Mouse (Mus musculus) stomach, postnatal 0 days (tissue): Measurements from ENCODE around the gene Parva. TPM values are rescaled to one million over a fixed set of nuclear protein-coding genes. Genes with fewer than 3 reads are reported as not detected.

Experiments used
- ATAC-seq: fragments of 200-750 bp; cut with Nextera tagmentation; 2 replicates; pipeline ENCODE4 v1.8.0; 2017; ENCODE audit not compliant: low FRiP score, low TSS enrichment
- DNase-seq: peaks from one replicate; pipeline ENCODE4 v3.0.0-alpha.2; 2016; ENCODE audit warnings: low spot score
- H3K27ac ChIP-seq: fragments of 300-500 bp; sonication (generic); replicated peaks from 2 replicates; pipeline ENCODE4 v1.5.1; 2014; ENCODE audit warnings: mild to moderate bottlenecking, control low read depth
- H3K27me3 ChIP-seq: fragments of 300-500 bp; sonication (generic); 2 replicates; pipeline ENCODE4 v1.6.1; 2014; ENCODE audit warnings: low read length; ENCODE audit not compliant: control insufficient read depth, insufficient read depth
- H3K36me3 ChIP-seq: fragments of 300-500 bp; sonication (generic); 2 replicates; pipeline ENCODE4 v1.6.1; 2014; ENCODE audit warnings: low read length, mixed read lengths; ENCODE audit not compliant: control insufficient read depth, insufficient read depth
- H3K4me1 ChIP-seq: fragments of 300-500 bp; sonication (generic); replicated peaks from 2 replicates; pipeline ENCODE4 v1.6.1; 2014; ENCODE audit warnings: antibody characterized with exemption; ENCODE audit not compliant: control insufficient read depth, insufficient read depth
- H3K4me2 ChIP-seq: fragments of 300-500 bp; sonication (generic); replicated peaks from 2 replicates; pipeline ENCODE4 v1.6.1; 2014; ENCODE audit warnings: low read depth, mild to moderate bottlenecking, control low read depth, moderate library complexity
- H3K4me3 ChIP-seq: fragments of 300-500 bp; sonication (generic); 2 replicates; pipeline ENCODE4 v1.5.1; 2014; ENCODE audit warnings: low read depth, low read length, control low read depth
- H3K9ac ChIP-seq: fragments of 300-500 bp; sonication (generic); 2 replicates; pipeline ENCODE4 v1.6.1; 2014; ENCODE audit warnings: mild to moderate bottlenecking, low read length, control low read depth, mixed read lengths
- H3K9me3 ChIP-seq: fragments of 300-500 bp; sonication (generic); 2 replicates; pipeline ENCODE4 v1.6.1; 2016; ENCODE audit warnings: low read length; ENCODE audit not compliant: control insufficient read depth
- CTCF ChIP-seq: IDR thresholded peaks from 2 replicates; pipeline ENCODE4 v1.5.1; 2016; ENCODE audit warnings: antibody characterized with exemption, low read depth, mild to moderate bottlenecking, moderate library complexity
- EP300 ChIP-seq: optimal IDR thresholded peaks from 2 replicates; pipeline ENCODE3; 2016; ENCODE audit warnings: antibody characterized with exemption
- WGBS: fragments of 180-500 bp; shearing (Covaris S2); extraction: QIAGEN DNeasy Blood & Tissue Kit; methylation state at CpG from one replicate; pipeline ENCODE4 v1.1.7; 2014; 5-methylcytosine and 5-hydroxymethylcytosine counted together
- polyA plus RNA-seq: library from polyadenylated mRNA; unstranded; fragments of >200 nt; fragmentation: Nextera tagmentation; extraction: Ambion mirVana; gene quantifications from 2 replicates; pipeline ENCODE4 v1.2.1, GENCODE M21; 2015

The Parva gene
- polyA plus RNA-seq, 1 experiment from 2014 or later = 72.3 TPM

- Histone ChIP-seq H3K9me3 (no peaks in the 10 kb centered on the region), H3K36me3 (no peaks in the 10 kb centered on the region), H3K4me1 (no peaks in the 10 kb centered on the region), H3K4me3 (no peak overlapping the region), H3K4me2 (no peak overlapping the region), H3K27me3 (no peaks in the 10 kb centered on the region), H3K27ac (no peak overlapping the region), H3K9ac (no peak overlapping the region)
- TF ChIP-seq EP300 (no peak), CTCF (peak; percentile 94)
- 35% methylated on average over 6 of the region's 6 CpGs for WGBS
- ATAC-seq = peak; percentile 54; the same call in 1 of the 2 replicates
- DNase-seq = peak; percentile 87
Observed at GRCm38 (mm10) chr7:112400175-112400574, 27.1 kb upstream of the Parva start.

GRCm38 (mm10) chr7:112405061-112405460, 22.2 kb upstream of the Parva start:
- WGBS = 44% methylated on average over 2 of the region's 2 CpGs
- no peak overlapping the region for H3K4me2 ChIP-seq
- no peaks in the 10 kb centered on the region for H3K4me1 ChIP-seq
- TF ChIP-seq EP300 = no peak
- TF ChIP-seq CTCF = no peak
- no peak for DNase-seq
- H3K4me3 ChIP-seq = no peak overlapping the region
- H3K27ac ChIP-seq = no peak overlapping the region
- H3K27me3 ChIP-seq = no peaks in the 10 kb centered on the region
- no peaks in the 10 kb centered on the region for H3K36me3 ChIP-seq
- ATAC-seq = no peak
- no peak overlapping the region for H3K9ac ChIP-seq
- no peaks in the 10 kb centered on the region for H3K9me3 ChIP-seq

GRCm38 (mm10) chr7:112405578-112405977, 21.7 kb upstream of the Parva start:
- DNase-seq (no peak), ATAC-seq (no peak)
- H3K9ac ChIP-seq = no peak overlapping the region
- H3K9me3 ChIP-seq = no peaks in the 10 kb centered on the region
- WGBS = 66% methylated on average over 8 of the region's 8 CpGs
- no peak overlapping the region for H3K4me3 ChIP-seq
- no peaks in the 10 kb centered on the region for H3K36me3 ChIP-seq
- no peaks in the 10 kb centered on the region for H3K27me3 ChIP-seq
- no peak overlapping the region for H3K4me2 ChIP-seq
- TF ChIP-seq CTCF = no peak
- no peaks in the 10 kb centered on the region for H3K4me1 ChIP-seq
- no peak overlapping the region for H3K27ac ChIP-seq

GRCm38 (mm10) chr7:112407597-112407996, 19.7 kb upstream of the Parva start:
- Histone ChIP-seq H3K27ac (no peak overlapping the region), H3K9ac (no peak overlapping the region), H3K4me3 (no peak overlapping the region), H3K9me3 (no peaks in the 10 kb centered on the region), H3K36me3 (no peaks in the 10 kb centered on the region), H3K4me1 (no peaks in the 10 kb centered on the region), H3K27me3 (no peaks in the 10 kb centered on the region), H3K4me2 (no peak overlapping the region)
- TF ChIP-seq EP300 = no peak
- ATAC-seq (no peak), DNase-seq (peak; percentile 45)
- 42% methylated on average over 7 of the region's 7 CpGs for WGBS

GRCm38 (mm10) chr7:112409991-112410390, 17.3 kb upstream of the Parva start:
- TF ChIP-seq EP300 = no peak
- no peak for TF ChIP-seq CTCF
- ATAC-seq (no peak), DNase-seq (no peak)
- H3K4me3 ChIP-seq = no peak overlapping the region
- WGBS = 85% methylated on average over 3 of the region's 3 CpGs
- no peaks in the 10 kb centered on the region for H3K27me3 ChIP-seq
- no peak overlapping the region for H3K4me2 ChIP-seq
- no peaks in the 10 kb centered on the region for H3K36me3 ChIP-seq
- no peak overlapping the region for H3K27ac ChIP-seq
- no peak overlapping the region for H3K9ac ChIP-seq
- no peaks in the 10 kb centered on the region for H3K9me3 ChIP-seq
- no peaks in the 10 kb centered on the region for H3K4me1 ChIP-seq

GRCm38 (mm10) chr7:112413286-112413685, 14.0 kb upstream of the Parva start:
- H3K4me2 ChIP-seq = no peak overlapping the region
- no peaks in the 10 kb centered on the region for H3K36me3 ChIP-seq
- WGBS = 70% methylated on average over 6 of the region's 6 CpGs
- DNase-seq = no peak
- no peaks in the 10 kb centered on the region for H3K9me3 ChIP-seq
- H3K9ac ChIP-seq = no peak overlapping the region
- TF ChIP-seq CTCF (no peak), EP300 (no peak)
- no peak for ATAC-seq
- H3K27ac ChIP-seq = no peak overlapping the region
- H3K27me3 ChIP-seq = no peaks in the 10 kb centered on the region
- peaks cover 5% of the 10 kb centered on the region for H3K4me1 ChIP-seq
- H3K4me3 ChIP-seq = no peak overlapping the region
